Mouse (Mus musculus): ENCODE data around the gene Bicra. TPM values are rescaled to one million over a fixed set of nuclear protein-coding genes. Genes with fewer than 3 reads are reported as not detected.

Bicra gene
- polyA plus RNA-seq, 1 experiment from 2014 or later = 4.7 TPM

GRCm38 (mm10) chr7:15937491-15937890 lies 110.2 kb downstream of the Bicra start:
- no peaks in the 10 kb centered on the region for H3K9me3 ChIP-seq (replicated peaks; ENCODE audit: control insufficient read depth, low read length)
- no peak overlapping the region for H3K4me3 ChIP-seq (ENCODE audit: low read length)
- H3K4me1 ChIP-seq (ENCODE audit: control insufficient read depth, insufficient read depth, low read length) = peaks cover under 1% of the 10 kb centered on the region
- WGBS = 84% methylated on average over 5 of the region's 5 CpGs
- ATAC-seq (replicated peaks; ENCODE audit: extremely low read depth, insufficient read depth, low FRiP score) = no peak
- H3K36me3 ChIP-seq (ENCODE audit: control insufficient read depth, insufficient read depth) = peaks cover 54% of the 10 kb centered on the region
- H3K27ac ChIP-seq (ENCODE audit: low read length) = no peak overlapping the region
- H3K9ac ChIP-seq (ENCODE audit: low read length) = no peak overlapping the region
- H3K4me2 ChIP-seq (ENCODE audit: low read depth, low read length) = no peak overlapping the region
- H3K27me3 ChIP-seq (ENCODE audit: control insufficient read depth, insufficient read depth, low read length) = no peaks in the 10 kb centered on the region

GRCm38 (mm10) chr7:15933437-15934359 lies 114.0 kb downstream of the Bicra start:
- 0 out of 2 replicates have a peak overlapping the region, but pooled peaks have one; percentile 8 for H3K9ac ChIP-seq (ENCODE audit: low read length)
- H3K36me3 ChIP-seq (ENCODE audit: control insufficient read depth, insufficient read depth) = peaks cover 20% of the 10 kb centered on the region
- no peaks in the 10 kb centered on the region for H3K27me3 ChIP-seq (ENCODE audit: control insufficient read depth, insufficient read depth, low read length)
- H3K4me1 ChIP-seq (ENCODE audit: control insufficient read depth, insufficient read depth, low read length) = peaks cover 15% of the 10 kb centered on the region
- ATAC-seq (replicated peaks; ENCODE audit: extremely low read depth, insufficient read depth, low FRiP score) = peak; percentile 75
- H3K9me3 ChIP-seq (replicated peaks; ENCODE audit: control insufficient read depth, low read length) = no peaks in the 10 kb centered on the region
- H3K4me3 ChIP-seq (ENCODE audit: low read length) = no peak overlapping the region
- WGBS = 48% methylated on average over 16 of the region's 16 CpGs
- peak overlapping the region; percentile 64 for H3K27ac ChIP-seq (ENCODE audit: low read length)
- no peak overlapping the region for H3K4me2 ChIP-seq (ENCODE audit: low read depth, low read length)

GRCm38 (mm10) chr7:15931635-15932034 lies 116.1 kb downstream of the Bicra start:
- peaks cover 15% of the 10 kb centered on the region for H3K4me1 ChIP-seq (ENCODE audit: control insufficient read depth, insufficient read depth, low read length)
- no peaks in the 10 kb centered on the region for H3K27me3 ChIP-seq (ENCODE audit: control insufficient read depth, insufficient read depth, low read length)
- no peaks in the 10 kb centered on the region for H3K9me3 ChIP-seq (replicated peaks; ENCODE audit: control insufficient read depth, low read length)
- peak overlapping the region; percentile 78 for H3K27ac ChIP-seq (ENCODE audit: low read length)
- peak overlapping the region; percentile 27 for H3K4me2 ChIP-seq (ENCODE audit: low read depth, low read length)
- ATAC-seq (replicated peaks; ENCODE audit: extremely low read depth, insufficient read depth, low FRiP score) = no peak; the same call in 1 of the 2 replicates
- no peak overlapping the region for H3K4me3 ChIP-seq (ENCODE audit: low read length)
- peak overlapping the region; percentile 11; the same call in 1 of the 2 replicates for H3K9ac ChIP-seq (ENCODE audit: low read length)
- 34% methylated on average over 3 of the region's 3 CpGs for WGBS
- H3K36me3 ChIP-seq (ENCODE audit: control insufficient read depth, insufficient read depth) = peaks cover 4% of the 10 kb centered on the region

- H3K9ac ChIP-seq (ENCODE audit: low read length) = no peak overlapping the region
- H3K36me3 ChIP-seq (ENCODE audit: control insufficient read depth, insufficient read depth) = no peaks in the 10 kb centered on the region
- whole genome bisulfite sequencing = 72% methylated on average over 2 of the region's 2 CpGs
- no peak overlapping the region for H3K27ac ChIP-seq (ENCODE audit: low read length)
- ATAC-seq (replicated peaks; ENCODE audit: extremely low read depth, insufficient read depth, low FRiP score) = no peak
- no peaks in the 10 kb centered on the region for H3K9me3 ChIP-seq (replicated peaks; ENCODE audit: control insufficient read depth, low read length)
- H3K27me3 ChIP-seq (ENCODE audit: control insufficient read depth, insufficient read depth, low read length) = no peaks in the 10 kb centered on the region
- H3K4me3 ChIP-seq (ENCODE audit: low read length) = no peak overlapping the region
- no peak overlapping the region for H3K4me2 ChIP-seq (ENCODE audit: low read depth, low read length)
- H3K4me1 ChIP-seq (ENCODE audit: control insufficient read depth, insufficient read depth, low read length) = peaks cover 15% of the 10 kb centered on the region
These were observed 117.2 kb downstream of the Bicra start for GRCm38 (mm10) chr7:15930543-15930942.

GRCm38 (mm10) chr7:15929910-15930309 lies 117.8 kb downstream of the Bicra start:
- ATAC-seq (replicated peaks; ENCODE audit: extremely low read depth, insufficient read depth, low FRiP score) = no peak
- Histone ChIP-seq H3K9ac (ENCODE audit: low read length) (no peak overlapping the region), H3K4me1 (ENCODE audit: control insufficient read depth, insufficient read depth, low read length) (peaks cover 15% of the 10 kb centered on the region), H3K4me3 (ENCODE audit: low read length) (no peak overlapping the region), H3K9me3 (replicated peaks; ENCODE audit: control insufficient read depth, low read length) (no peaks in the 10 kb centered on the region), H3K27ac (ENCODE audit: low read length) (no peak overlapping the region), H3K4me2 (ENCODE audit: low read depth, low read length) (no peak overlapping the region), H3K27me3 (ENCODE audit: control insufficient read depth, insufficient read depth, low read length) (no peaks in the 10 kb centered on the region), H3K36me3 (ENCODE audit: control insufficient read depth, insufficient read depth) (no peaks in the 10 kb centered on the region)
- WGBS = 30% methylated on average over 4 of the region's 4 CpGs

- Histone ChIP-seq H3K4me3 (ENCODE audit: low read length) (peak within 1 kb of the TSS; percentile 91), H3K27ac (ENCODE audit: low read length) (peak within 1 kb of the TSS; percentile 70), H3K4me1 (ENCODE audit: control insufficient read depth, insufficient read depth, low read length) (peaks cover 16% of the 10 kb centered on the region), H3K4me2 (ENCODE audit: low read depth, low read length) (peak within 1 kb of the TSS; percentile 88), H3K36me3 (ENCODE audit: control insufficient read depth, insufficient read depth) (peaks cover 20% of the 10 kb centered on the region), H3K9ac (ENCODE audit: low read length) (peak within 1 kb of the TSS; percentile 78), H3K9me3 (replicated peaks; ENCODE audit: control insufficient read depth, low read length) (no peaks in the 10 kb centered on the region), H3K27me3 (ENCODE audit: control insufficient read depth, insufficient read depth, low read length) (no peaks in the 10 kb centered on the region)
- under 1% methylated on average over 33 of the region's 33 CpGs for WGBS
- ATAC-seq (replicated peaks; ENCODE audit: extremely low read depth, insufficient read depth, low FRiP score) = peak; percentile 92
These were observed 125.4 kb downstream of the Bicra start, which contains the start of gene Selenow for GRCm38 (mm10) chr7:15922220-15922773. Gene Selenow (minus strand): TSS chr7:15922402.

GRCm38 (mm10) chr7:15921796-15922195 lies 125.9 kb downstream of the Bicra start:
- ATAC-seq (replicated peaks; ENCODE audit: extremely low read depth, insufficient read depth, low FRiP score) = peak; percentile 46
- peak overlapping the region; percentile 88 for H3K4me2 ChIP-seq (ENCODE audit: low read depth, low read length)
- peak overlapping the region; percentile 78 for H3K9ac ChIP-seq (ENCODE audit: low read length)
- peaks cover 16% of the 10 kb centered on the region for H3K4me1 ChIP-seq (ENCODE audit: control insufficient read depth, insufficient read depth, low read length)
- H3K9me3 ChIP-seq (replicated peaks; ENCODE audit: control insufficient read depth, low read length) = no peaks in the 10 kb centered on the region
- peak overlapping the region; percentile 91 for H3K4me3 ChIP-seq (ENCODE audit: low read length)
- H3K36me3 ChIP-seq (ENCODE audit: control insufficient read depth, insufficient read depth) = peaks cover 21% of the 10 kb centered on the region
- no peaks in the 10 kb centered on the region for H3K27me3 ChIP-seq (ENCODE audit: control insufficient read depth, insufficient read depth, low read length)
- under 1% methylated on average over 10 of the region's 10 CpGs for WGBS
- H3K27ac ChIP-seq (ENCODE audit: low read length) = peak overlapping the region; percentile 70

Data from heart, embryonic 16.5 days (tissue).